Mouse (Mus musculus) intestine, embryonic 16.5 days (tissue): ENCODE data around the gene Chrna10. TPM values are rescaled to one million over a fixed set of nuclear protein-coding genes. Genes with fewer than 3 reads are reported as not detected.

Experiments
- ATAC-seq: fragments of 200-750 bp; cut with Nextera tagmentation; 2 replicates; pipeline ENCODE4 v1.8.0; 2017; ENCODE audit warnings: moderate TSS enrichment, moderate library complexity
- H3K27ac ChIP-seq: fragments of 300-500 bp; sonication (generic); 2 replicates; pipeline ENCODE4 v1.5.1; 2014; ENCODE audit warnings: mild to moderate bottlenecking, low read length
- H3K27me3 ChIP-seq: fragments of 300-500 bp; sonication (generic); replicated peaks from 2 replicates; pipeline ENCODE4 v1.6.1; 2014; ENCODE audit warnings: low read length, control low read depth, mixed read lengths; ENCODE audit not compliant: control insufficient read depth, insufficient read depth
- H3K36me3 ChIP-seq: fragments of 300-500 bp; sonication (generic); 2 replicates; pipeline ENCODE4 v1.6.1; 2014; ENCODE audit warnings: low read length, control low read depth; ENCODE audit not compliant: control insufficient read depth, insufficient read depth
- H3K4me1 ChIP-seq: fragments of 300-500 bp; sonication (generic); 2 replicates; pipeline ENCODE4 v1.6.1; 2014; ENCODE audit warnings: low read length, control low read depth, mixed read lengths; ENCODE audit not compliant: control insufficient read depth, insufficient read depth
- H3K4me2 ChIP-seq: fragments of 300-500 bp; sonication (generic); 2 replicates; pipeline ENCODE4 v1.6.1; 2014; ENCODE audit warnings: low read depth, low read length, control low read depth
- H3K4me3 ChIP-seq: fragments of 300-500 bp; sonication (generic); 2 replicates; pipeline ENCODE4 v1.5.1; 2014; ENCODE audit warnings: mild to moderate bottlenecking, low read length
- H3K9ac ChIP-seq: fragments of 300-500 bp; sonication (generic); 2 replicates; pipeline ENCODE4 v1.6.1; 2014; ENCODE audit warnings: low read depth, low read length
- H3K9me3 ChIP-seq: fragments of 300-500 bp; sonication (generic); 2 replicates; pipeline ENCODE4 v1.6.1; 2016; ENCODE audit warnings: low read length, control low read depth; ENCODE audit not compliant: control insufficient read depth
- WGBS: fragments of 180-500 bp; shearing (Covaris S2); extraction: QIAGEN DNeasy Blood & Tissue Kit; methylation state at CpG from one replicate; pipeline ENCODE4 v1.1.7; 2014; 5-methylcytosine and 5-hydroxymethylcytosine counted together
- polyA plus RNA-seq: library from polyadenylated mRNA; unstranded; fragments of >200 nt; fragmentation: Nextera tagmentation; extraction: Ambion mirVana; gene quantifications from 2 replicates; pipeline ENCODE4 v1.2.1, GENCODE M21; 2015

The Chrna10 gene
- polyA plus RNA-seq, 1 experiment from 2014 or later: 0.10 TPM

GRCm38 (mm10) chr7:102109171-102109570, 7.5 kb downstream of the Chrna10 start, which contains the start of gene Art5:
Gene Art5 (minus strand): TSS chr7:102109489.
- H3K27me3 ChIP-seq: no peaks in the 10 kb centered on the region
- H3K9me3 ChIP-seq: no peaks in the 10 kb centered on the region
- no peaks in the 10 kb centered on the region for H3K36me3 ChIP-seq
- no peak within 1 kb of the TSS for H3K9ac ChIP-seq
- no peak within 1 kb of the TSS for H3K4me2 ChIP-seq
- no peak for ATAC-seq
- H3K27ac ChIP-seq: no peak within 1 kb of the TSS
- H3K4me1 ChIP-seq: peaks cover 8% of the 10 kb centered on the region
- WGBS: 79% methylated on average over 7 of the region's 7 CpGs
- no peak within 1 kb of the TSS for H3K4me3 ChIP-seq

- no peak overlapping the region for H3K9ac ChIP-seq
- H3K4me2 ChIP-seq: no peak overlapping the region
- no peak overlapping the region for H3K27ac ChIP-seq
- no peaks in the 10 kb centered on the region for H3K27me3 ChIP-seq
- ATAC-seq: no peak
- H3K36me3 ChIP-seq: no peaks in the 10 kb centered on the region
- no peaks in the 10 kb centered on the region for H3K9me3 ChIP-seq
- 88% methylated on average over 1 of the region's 1 CpGs for WGBS
- no peak overlapping the region for H3K4me3 ChIP-seq
- peaks cover 8% of the 10 kb centered on the region for H3K4me1 ChIP-seq
Measured at GRCm38 (mm10) chr7:102108206-102108605, 8.4 kb downstream of the Chrna10 start.

- peak; percentile 37 for ATAC-seq
- Histone ChIP-seq H3K27me3 (no peaks in the 10 kb centered on the region), H3K36me3 (no peaks in the 10 kb centered on the region), H3K27ac (no peak overlapping the region), H3K4me1 (peaks cover 8% of the 10 kb centered on the region), H3K9me3 (no peaks in the 10 kb centered on the region), H3K4me3 (peak overlapping the region; percentile 42), H3K4me2 (peak overlapping the region; percentile 81), H3K9ac (peak overlapping the region; percentile 60)
- 19% methylated on average over 23 of the region's 23 CpGs for WGBS
Measured at GRCm38 (mm10) chr7:102106700-102107141, 9.9 kb downstream of the Chrna10 start.

- 55% methylated on average over 5 of the region's 5 CpGs for WGBS
- H3K27me3 ChIP-seq: no peaks in the 10 kb centered on the region
- H3K9me3 ChIP-seq: no peaks in the 10 kb centered on the region
- no peaks in the 10 kb centered on the region for H3K36me3 ChIP-seq
- no peak overlapping the region for H3K4me3 ChIP-seq
- H3K4me2 ChIP-seq: no peak overlapping the region
- no peak overlapping the region for H3K9ac ChIP-seq
- ATAC-seq: no peak
- H3K4me1 ChIP-seq: peaks cover 20% of the 10 kb centered on the region
- H3K27ac ChIP-seq: no peak overlapping the region
Measured at GRCm38 (mm10) chr7:102104126-102104525, 12.5 kb downstream of the Chrna10 start.

GRCm38 (mm10) chr7:102103555-102103954, 13.1 kb downstream of the Chrna10 start:
- H3K4me1 ChIP-seq: peaks cover 20% of the 10 kb centered on the region
- WGBS: 69% methylated on average over 2 of the region's 2 CpGs
- no peak for ATAC-seq
- H3K36me3 ChIP-seq: no peaks in the 10 kb centered on the region
- H3K4me2 ChIP-seq: no peak overlapping the region
- H3K9me3 ChIP-seq: no peaks in the 10 kb centered on the region
- H3K4me3 ChIP-seq: no peak overlapping the region
- H3K27ac ChIP-seq: no peak overlapping the region
- H3K9ac ChIP-seq: no peak overlapping the region
- H3K27me3 ChIP-seq: no peaks in the 10 kb centered on the region

- no peak overlapping the region for H3K4me2 ChIP-seq
- no peak overlapping the region for H3K9ac ChIP-seq
- H3K27ac ChIP-seq: no peak overlapping the region
- ATAC-seq: no peak
- H3K36me3 ChIP-seq: no peaks in the 10 kb centered on the region
- H3K27me3 ChIP-seq: no peaks in the 10 kb centered on the region
- peaks cover 20% of the 10 kb centered on the region for H3K4me1 ChIP-seq
- H3K4me3 ChIP-seq: no peak overlapping the region
- 37% methylated on average over 6 of the region's 6 CpGs for WGBS
- no peaks in the 10 kb centered on the region for H3K9me3 ChIP-seq
Measured at GRCm38 (mm10) chr7:102102696-102103095, 13.9 kb downstream of the Chrna10 start.

GRCm38 (mm10) chr7:102102241-102102640, 14.4 kb downstream of the Chrna10 start:
- Histone ChIP-seq H3K4me3 (no peak overlapping the region), H3K9ac (no peak overlapping the region), H3K27me3 (no peaks in the 10 kb centered on the region), H3K36me3 (no peaks in the 10 kb centered on the region), H3K27ac (no peak overlapping the region), H3K4me1 (peaks cover 20% of the 10 kb centered on the region), H3K9me3 (no peaks in the 10 kb centered on the region), H3K4me2 (no peak overlapping the region)
- ATAC-seq: no peak
- 57% methylated on average over 8 of the region's 8 CpGs for WGBS

GRCm38 (mm10) chr7:102101487-102101886, 15.1 kb downstream of the Chrna10 start, which contains the start of gene Art1:
Gene Art1 (plus strand): TSS chr7:102101743.
- no peak for ATAC-seq
- no peak within 1 kb of the TSS for H3K4me2 ChIP-seq
- no peaks in the 10 kb centered on the region for H3K36me3 ChIP-seq
- H3K9me3 ChIP-seq: no peaks in the 10 kb centered on the region
- H3K27ac ChIP-seq: no peak within 1 kb of the TSS; the same call in 1 of the 2 replicates
- no peak within 1 kb of the TSS for H3K9ac ChIP-seq
- peaks cover 13% of the 10 kb centered on the region for H3K4me1 ChIP-seq
- H3K27me3 ChIP-seq: no peaks in the 10 kb centered on the region
- 67% methylated on average over 5 of the region's 5 CpGs for WGBS
- no peak within 1 kb of the TSS for H3K4me3 ChIP-seq

GRCm38 (mm10) chr7:102100868-102101267, 15.8 kb downstream of the Chrna10 start:
- H3K4me2 ChIP-seq: no peak overlapping the region
- no peak overlapping the region; the same call in 1 of the 2 replicates for H3K27ac ChIP-seq
- peaks cover 13% of the 10 kb centered on the region for H3K4me1 ChIP-seq
- ATAC-seq: no peak
- no peaks in the 10 kb centered on the region for H3K9me3 ChIP-seq
- no peaks in the 10 kb centered on the region for H3K27me3 ChIP-seq
- 57% methylated on average over 5 of the region's 5 CpGs for WGBS
- H3K9ac ChIP-seq: no peak overlapping the region
- H3K36me3 ChIP-seq: no peaks in the 10 kb centered on the region
- H3K4me3 ChIP-seq: no peak overlapping the region
